Mouse (Mus musculus): ENCODE measurements around the gene Wwox. TPM values are rescaled to one million over a fixed set of nuclear protein-coding genes. Genes with fewer than 3 reads are reported as not detected.

Gene Wwox
- total and polyA plus RNA-seq, 3 experiments, result 7.8 to 11.5 (median 9.1) TPM

DNA sequence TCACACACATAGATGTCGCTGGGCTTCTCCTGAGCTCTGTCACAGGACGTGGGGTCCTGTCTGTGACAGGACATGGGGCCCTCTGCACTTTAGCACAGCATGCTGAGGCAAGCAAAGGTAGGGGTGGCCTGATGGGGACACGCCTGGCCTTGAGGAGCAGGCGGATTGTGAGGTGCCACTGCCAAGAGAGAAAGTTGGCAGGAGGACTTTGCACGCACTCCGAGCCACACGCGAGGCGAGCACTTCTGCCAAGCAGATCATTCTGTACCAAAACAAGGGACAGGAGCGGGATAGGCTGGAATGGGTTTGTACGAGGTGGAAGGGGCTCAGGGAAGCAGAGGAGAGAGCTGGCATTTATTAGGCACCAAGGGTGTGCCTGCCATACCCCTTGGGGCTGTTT, 543.3 kb downstream of the Wwox start:
- H3K4me1 ChIP-seq (ENCODE audit: control insufficient read depth in 1 of 2, insufficient read depth in 2 of 2), result no peaks in the 10 kb centered on the region
- no peaks in the 10 kb centered on the region for H3K79me2 ChIP-seq (replicated peaks; ENCODE audit: control insufficient read depth, extremely low read depth, insufficient read depth, poor library complexity, severe bottlenecking)
- no peak overlapping the region for H3K4me3 ChIP-seq (replicated peaks in 1 of 3; ENCODE audit: low read depth in 2 of 3, low read length in 2 of 3, poor library complexity in 1 of 3)
- H3K27me3 ChIP-seq (replicated peaks), result no peaks in the 10 kb centered on the region
- no peaks in the 10 kb centered on the region for H3K36me3 ChIP-seq (replicated peaks in 1 of 2; ENCODE audit: control insufficient read depth in 1 of 2, insufficient read depth in 1 of 2, low read length in 1 of 2)
- H3K9ac ChIP-seq (ENCODE audit: insufficient read depth, low read depth), result no peak overlapping the region
- in situ Hi-C loops (cut with MboI; ENCODE audit: low pct_ligation_motif_present, low pct_unique_long_range_greater_than_20kb, low sequenced_read_pairs) (no loop called here), dilution Hi-C loops (cut with MboI; ENCODE audit: extremely low pct_ligation_motif_present, extremely low pct_unique_long_range_greater_than_20kb, low sequenced_read_pairs) (no loop called here)
- no peak overlapping the region for H3K4me2 ChIP-seq (ENCODE audit: insufficient read depth, low read depth, poor library complexity, severe bottlenecking)
- no peak for DNase-seq (ENCODE audit: extremely low read depth)
- TF ChIP-seq SMC3 (IDR thresholded peaks at IDR 0.05; ENCODE audit: low read depth, low read length) (no peak), ZC3H11A (IDR thresholded peaks at IDR 0.05; ENCODE audit: low read depth, low read length) (no peak)
- no peak overlapping the region for H3K27ac ChIP-seq (ENCODE audit: insufficient read depth, low read depth)
- H3K9me3 ChIP-seq (replicated peaks; ENCODE audit: low read length), result no peaks in the 10 kb centered on the region

DNA sequence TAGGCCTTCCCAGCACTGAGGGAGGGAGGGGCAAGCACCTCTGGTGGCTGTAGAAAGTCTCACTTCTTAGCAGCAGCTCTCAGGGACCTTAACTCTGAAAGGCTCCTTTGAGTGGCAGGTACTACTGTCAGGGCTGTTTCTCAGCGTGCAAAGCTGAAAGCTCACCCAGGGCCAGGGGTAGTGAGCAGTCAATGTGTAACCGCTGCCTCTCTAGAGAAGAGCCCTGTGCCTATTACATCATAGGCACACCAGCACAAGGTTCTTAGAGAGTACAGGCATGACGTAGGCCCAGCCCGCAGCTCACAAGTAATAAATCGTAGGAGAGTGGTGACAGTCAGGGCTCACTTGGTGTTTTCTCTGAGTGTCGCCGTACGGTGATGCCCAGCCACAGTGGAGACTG, 545.0 kb downstream of the Wwox start:
- H3K27me3 ChIP-seq (replicated peaks), result no peaks in the 10 kb centered on the region
- H3K4me2 ChIP-seq (ENCODE audit: insufficient read depth, low read depth, poor library complexity, severe bottlenecking), result no peak overlapping the region
- no peaks in the 10 kb centered on the region for H3K36me3 ChIP-seq (replicated peaks in 1 of 2; ENCODE audit: control insufficient read depth in 1 of 2, insufficient read depth in 1 of 2, low read length in 1 of 2)
- DNase-seq (ENCODE audit: extremely low read depth), result no peak
- in situ Hi-C loops (cut with MboI; ENCODE audit: low pct_ligation_motif_present, low pct_unique_long_range_greater_than_20kb, low sequenced_read_pairs) (no loop called here), dilution Hi-C loops (cut with MboI; ENCODE audit: extremely low pct_ligation_motif_present, extremely low pct_unique_long_range_greater_than_20kb, low sequenced_read_pairs) (no loop called here)
- H3K79me2 ChIP-seq (replicated peaks; ENCODE audit: control insufficient read depth, extremely low read depth, insufficient read depth, poor library complexity, severe bottlenecking), result no peaks in the 10 kb centered on the region
- no peak overlapping the region for H3K4me3 ChIP-seq (replicated peaks in 1 of 3; ENCODE audit: low read depth in 2 of 3, low read length in 2 of 3, poor library complexity in 1 of 3)
- H3K9me3 ChIP-seq (replicated peaks; ENCODE audit: low read length), result no peaks in the 10 kb centered on the region
- no peak overlapping the region for H3K27ac ChIP-seq (ENCODE audit: insufficient read depth, low read depth)
- H3K4me1 ChIP-seq (ENCODE audit: control insufficient read depth in 1 of 2, insufficient read depth in 2 of 2), result no peaks in the 10 kb centered on the region
- no peak overlapping the region for H3K9ac ChIP-seq (ENCODE audit: insufficient read depth, low read depth)
- TF ChIP-seq UBTF (IDR thresholded peaks at IDR 0.05; ENCODE audit: low read depth, low read length) (no peak), RCOR1 (conservative IDR thresholded peaks at IDR 0.05; ENCODE audit: low read depth, low read length) (no peak), RAD21 (IDR thresholded peaks at IDR 0.05; ENCODE audit: low read depth, low read length) (no peak), NRF1 (IDR thresholded peaks at IDR 0.05; ENCODE audit: low read depth, low read length) (no peak)

GRCm38 (mm10) chr8:114985996-114986395, 546.5 kb downstream of the Wwox start:
- in situ Hi-C loops (cut with MboI; ENCODE audit: low pct_ligation_motif_present, low pct_unique_long_range_greater_than_20kb, low sequenced_read_pairs) (no loop called here), dilution Hi-C loops (cut with MboI; ENCODE audit: extremely low pct_ligation_motif_present, extremely low pct_unique_long_range_greater_than_20kb, low sequenced_read_pairs) (no loop called here)
- H3K36me3 ChIP-seq (replicated peaks in 1 of 2; ENCODE audit: control insufficient read depth in 1 of 2, insufficient read depth in 1 of 2, low read length in 1 of 2), result no peaks in the 10 kb centered on the region
- no peak overlapping the region for H3K4me3 ChIP-seq (replicated peaks in 1 of 3; ENCODE audit: low read depth in 2 of 3, low read length in 2 of 3, poor library complexity in 1 of 3)
- H3K27ac ChIP-seq (ENCODE audit: insufficient read depth, low read depth), result no peak overlapping the region
- no peaks in the 10 kb centered on the region for H3K9me3 ChIP-seq (replicated peaks; ENCODE audit: low read length)
- no peak for DNase-seq (ENCODE audit: extremely low read depth)
- H3K9ac ChIP-seq (ENCODE audit: insufficient read depth, low read depth), result no peak overlapping the region
- H3K27me3 ChIP-seq (replicated peaks), result no peaks in the 10 kb centered on the region
- H3K4me1 ChIP-seq (ENCODE audit: control insufficient read depth in 1 of 2, insufficient read depth in 2 of 2), result no peaks in the 10 kb centered on the region
- TF ChIP-seq MYC (IDR thresholded peaks at IDR 0.05; ENCODE audit: low read depth, low read length) (no peak), HCFC1 (IDR thresholded peaks at IDR 0.05; ENCODE audit: low read depth, low read length) (no peak), KAT2A (IDR thresholded peaks at IDR 0.05; ENCODE audit: insufficient replicate concordance, low read length) (no peak), MAZ (IDR thresholded peaks at IDR 0.05; ENCODE audit: low read depth, low read length) (no peak), ETS1 (conservative IDR thresholded peaks at IDR 0.05; ENCODE audit: low read depth, low read length) (no peak), TCF12 (IDR thresholded peaks at IDR 0.05; ENCODE audit: low read depth, low read length) (no peak), TBP (conservative IDR thresholded peaks at IDR 0.05; ENCODE audit: low read depth, low read length) (0 out of 2 replicates have a peak, but pooled peaks have one; percentile 53), JUN (IDR thresholded peaks at IDR 0.05; ENCODE audit: insufficient read depth, low read depth, low read length) (no peak)
- H3K4me2 ChIP-seq (ENCODE audit: insufficient read depth, low read depth, poor library complexity, severe bottlenecking), result no peak overlapping the region
- no peaks in the 10 kb centered on the region for H3K79me2 ChIP-seq (replicated peaks; ENCODE audit: control insufficient read depth, extremely low read depth, insufficient read depth, poor library complexity, severe bottlenecking)
